Mouse (Mus musculus): ENCODE measurements around the gene Eml3.

GRCm38 (mm10) chr19:8936736-8937135 is 7.4 kb downstream of the Eml3 start:
- TF ChIP-seq POLR2A (IDR thresholded peaks at IDR 0.05; ENCODE audit: control insufficient read depth, low read depth, low read length) = no peak
- no peak for TF ChIP-seq CTCF (IDR thresholded peaks at IDR 0.05; ENCODE audit: control insufficient read depth, insufficient read depth, insufficient replicate concordance, low read depth, low read length)
